ENCODE assay signal across 25 mouse cellular contexts in genomic region chr8:119854035-119854434, GRCm38 (mm10). TPM values are rescaled to one million over a fixed set of nuclear protein-coding genes. Genes with fewer than 3 reads are reported as not detected.
A peak's percentile ranks its signal among the peaks of the same experiment; 100 is the strongest.
DNase-seq lines count a peak whose midpoint lies in the region; ATAC-seq and TF ChIP-seq lines count a peak whose summit lies in the region.
"Had no signal": no experiment of that assay in that cellular context is flagged by ENCODE, and none has a peak within 500 bp of the region (broad histone marks: within the 10 kb centered on the region; RNA-seq: fewer than 3 reads in every experiment).

No protein-coding gene starts in this region.

- H3K27me3 ChIP-seq in hindbrain, postnatal 0 days (ENCODE audit: insufficient read depth, low read length): no peaks in the 10 kb centered on the region
- H3K27me3 ChIP-seq in hindbrain, embryonic 13.5 days: no peaks in the 10 kb centered on the region
- no peaks in the 10 kb centered on the region for H3K27me3 ChIP-seq in ES-Bruce4 (ENCODE audit: control insufficient read depth, insufficient read depth, low read length, poor library complexity, severe bottlenecking)
- peaks cover 13% of the 10 kb centered on the region for H3K27me3 ChIP-seq in embryonic facial prominence, embryonic 10.5 days (replicated peaks; ENCODE audit: low read depth, poor library complexity, severe bottlenecking)
- H3K27me3 ChIP-seq: hindbrain, embryonic 12.5 days; liver, embryonic 15.5 days; neural tube, embryonic 12.5 days had no signal

- H3K4me2 ChIP-seq in hindbrain, postnatal 0 days (ENCODE audit: low read depth, low read length): no peak overlapping the region
- no peak overlapping the region for H3K4me2 ChIP-seq in hindbrain, embryonic 13.5 days
- H3K4me2 ChIP-seq: embryonic facial prominence, embryonic 15.5 days; hindbrain, embryonic 12.5 days; liver, embryonic 15.5 days; neural tube, embryonic 12.5 days had no signal

- TF ChIP-seq EP300 in ES-Bruce4 (IDR thresholded peaks at IDR 0.05; ENCODE audit: insufficient read depth, low read depth, low read length): 0 out of 2 replicates have a peak, but pooled peaks have one; percentile 32

- TF ChIP-seq POLR2A in ES-Bruce4 (IDR thresholded peaks at IDR 0.05; ENCODE audit: insufficient read depth, low read length): no peak

- no peak overlapping the region for H3K27ac ChIP-seq in hindbrain, postnatal 0 days
- H3K27ac ChIP-seq in hindbrain, embryonic 13.5 days: no peak overlapping the region
- no peak overlapping the region for H3K27ac ChIP-seq in ES-Bruce4 (ENCODE audit: insufficient read depth, low read length)
- peak overlapping the region; percentile 26; the same call in 1 of the 2 replicates for H3K27ac ChIP-seq in embryonic facial prominence, embryonic 10.5 days (replicated peaks)
- H3K27ac ChIP-seq: embryonic facial prominence, embryonic 15.5 days; heart, embryonic 10.5 days; hindbrain, embryonic 12.5 days; liver, embryonic 15.5 days; neural tube, embryonic 12.5 days had no signal

- ATAC-seq in hindbrain, postnatal 0 days: peak; percentile 35; the same call in 1 of the 2 replicates
- ATAC-seq in hindbrain, embryonic 13.5 days (ENCODE audit: low FRiP score): no peak
- ATAC-seq: forebrain, embryonic 16.5 days; inflammation-experienced regulatory T-cells, adult 6 months; Patski had no signal

- no peaks in the 10 kb centered on the region for H3K36me3 ChIP-seq in hindbrain, postnatal 0 days (ENCODE audit: insufficient read depth, low read length)
- no peaks in the 10 kb centered on the region for H3K36me3 ChIP-seq in hindbrain, embryonic 13.5 days
- H3K36me3 ChIP-seq in ES-Bruce4 (ENCODE audit: control insufficient read depth, insufficient read depth, low read length, poor library complexity, severe bottlenecking): no peaks in the 10 kb centered on the region
- no peaks in the 10 kb centered on the region for H3K36me3 ChIP-seq in embryonic facial prominence, embryonic 10.5 days (replicated peaks)
- H3K36me3 ChIP-seq: embryonic facial prominence, embryonic 15.5 days; G1E; hindbrain, embryonic 12.5 days; liver, embryonic 15.5 days; neural tube, embryonic 12.5 days had no signal

- H3K9ac ChIP-seq in hindbrain, postnatal 0 days (replicated peaks; ENCODE audit: low read length): no peak overlapping the region
- no peak overlapping the region for H3K9ac ChIP-seq in hindbrain, embryonic 13.5 days
- no peak overlapping the region for H3K9ac ChIP-seq in ES-Bruce4 (ENCODE audit: low read depth, poor library complexity, severe bottlenecking)
- H3K9ac ChIP-seq: embryonic facial prominence, embryonic 15.5 days; hindbrain, embryonic 12.5 days; liver, embryonic 15.5 days; neural tube, embryonic 12.5 days had no signal

- WGBS in hindbrain, postnatal 0 days: 29% methylated on average over 5 of the region's 5 CpGs
- WGBS in hindbrain, embryonic 13.5 days: 22% methylated on average over 5 of the region's 5 CpGs
- 42% methylated on average over 5 of the region's 5 CpGs for WGBS in embryonic facial prominence, embryonic 10.5 days

- H3K4me1 ChIP-seq in hindbrain, postnatal 0 days (ENCODE audit: insufficient read depth, low read length): no peaks in the 10 kb centered on the region
- no peaks in the 10 kb centered on the region for H3K4me1 ChIP-seq in hindbrain, embryonic 13.5 days (replicated peaks)
- peaks cover 2% of the 10 kb centered on the region for H3K4me1 ChIP-seq in ES-Bruce4 (ENCODE audit: control insufficient read depth, insufficient read depth, low read length)
- H3K4me1 ChIP-seq in embryonic facial prominence, embryonic 10.5 days: peaks cover 23% of the 10 kb centered on the region
- H3K4me1 ChIP-seq: embryonic facial prominence, embryonic 15.5 days; neural tube, embryonic 12.5 days had no signal

- H3K9me3 ChIP-seq in hindbrain, postnatal 0 days (ENCODE audit: low read length): no peaks in the 10 kb centered on the region
- H3K9me3 ChIP-seq in hindbrain, embryonic 13.5 days: no peaks in the 10 kb centered on the region
- H3K9me3 ChIP-seq in ES-Bruce4 (replicated peaks; ENCODE audit: control insufficient read depth, insufficient read depth, low read length, poor library complexity, severe bottlenecking): no peaks in the 10 kb centered on the region
- peaks cover 4% of the 10 kb centered on the region; the same call in 1 of the 2 replicates for H3K9me3 ChIP-seq in embryonic facial prominence, embryonic 10.5 days
- H3K9me3 ChIP-seq: embryonic facial prominence, embryonic 15.5 days; liver, embryonic 15.5 days had no signal

- DNase-seq in embryo, embryonic 10.5 days (ENCODE audit: low spot score): peak; percentile 27
- DNase-seq in embryo, embryonic 11 days: no peak
- no peak for DNase-seq in hindbrain, postnatal 0 days (ENCODE audit: low spot score)
- no peak for DNase-seq in embryonic facial prominence, embryonic 10.5 days (ENCODE audit: low spot score)
- no peak for DNase-seq in urinary bladder, postnatal 25 days (ENCODE audit: low spot score)
- DNase-seq: adrenal gland, adult 8-10 months; kidney, adult 18-20 months; kidney, postnatal 4 days; lung, postnatal 4 days; right cerebral cortex, adult 18-20 months; right cerebral cortex, postnatal 4 days; thymus, postnatal 14 days had no signal

- no peak overlapping the region for H3K4me3 ChIP-seq in hindbrain, postnatal 0 days (ENCODE audit: low read length)
- no peak overlapping the region for H3K4me3 ChIP-seq in hindbrain, embryonic 13.5 days
- H3K4me3 ChIP-seq in ES-Bruce4 (ENCODE audit: low read depth, low read length): no peak overlapping the region
- no peak overlapping the region for H3K4me3 ChIP-seq in embryonic facial prominence, embryonic 10.5 days
- H3K4me3 ChIP-seq: embryonic facial prominence, embryonic 15.5 days; heart, embryonic 10.5 days; hindbrain, embryonic 12.5 days; liver, embryonic 15.5 days; neural tube, embryonic 12.5 days had no signal

- TF ChIP-seq CTCF in hindbrain, postnatal 0 days (IDR thresholded peaks at IDR 0.05; ENCODE audit: low read depth): no peak
- TF ChIP-seq CTCF in ES-Bruce4 (IDR thresholded peaks at IDR 0.05; ENCODE audit: low read depth, low read length): no peak

RNA-seq across cellular contexts. Expression of gene Klhl36, which starts 8.0 kb away (rescaled TPM):
- total RNA-seq in hindbrain, postnatal 0 days (2014; rRNA removed): 36.6 and 37.3 TPM in 2 replicates
- polyA plus RNA-seq in hindbrain, postnatal 0 days (2015; fragmentation: Nextera tagmentation; extraction: Ambion mirVana): 20.6 and 22.0 TPM in 2 replicates
- 14.6 and 14.8 TPM in 2 replicates for polyA plus RNA-seq in hindbrain, embryonic 13.5 days (2015; fragmentation: Nextera tagmentation; extraction: Ambion mirVana)
- polyA plus RNA-seq in ES-Bruce4 (2011; ENCODE audit: insufficient read depth, insufficient read length, low read depth, missing spikeins): 3.0 and 3.2 TPM in 2 replicates
- polyA plus RNA-seq in embryonic facial prominence, embryonic 10.5 days (2016; fragmentation: Nextera tagmentation; extraction: Ambion mirVana): 10.4 and 11.3 TPM in 2 replicates

RNA-seq across cellular contexts. Expression of gene Cotl1, which starts 13.7 kb away (rescaled TPM):
- 263 and 269 TPM in 2 replicates for total RNA-seq in hindbrain, postnatal 0 days (2014; rRNA removed)
- 85.4 and 87.8 TPM in 2 replicates for polyA plus RNA-seq in hindbrain, postnatal 0 days (2015; fragmentation: Nextera tagmentation; extraction: Ambion mirVana)
- 98.1 and 106 TPM in 2 replicates for polyA plus RNA-seq in hindbrain, embryonic 13.5 days (2015; fragmentation: Nextera tagmentation; extraction: Ambion mirVana)
- 106 and 111 TPM in 2 replicates for polyA plus RNA-seq in ES-Bruce4 (2011; ENCODE audit: insufficient read depth, insufficient read length, low read depth, missing spikeins)
- 137 and 149 TPM in 2 replicates for polyA plus RNA-seq in embryonic facial prominence, embryonic 10.5 days (2016; fragmentation: Nextera tagmentation; extraction: Ambion mirVana)

RNA-seq across cellular contexts. Expression of gene Usp10, which starts 56.1 kb away (rescaled TPM):
- total RNA-seq in hindbrain, postnatal 0 days (2014; rRNA removed): 88.5 and 91.1 TPM in 2 replicates
- polyA plus RNA-seq in hindbrain, postnatal 0 days (2015; fragmentation: Nextera tagmentation; extraction: Ambion mirVana): 89.0 and 94.2 TPM in 2 replicates
- 123 and 126 TPM in 2 replicates for polyA plus RNA-seq in hindbrain, embryonic 13.5 days (2015; fragmentation: Nextera tagmentation; extraction: Ambion mirVana)
- 322 and 385 TPM in 2 replicates for polyA plus RNA-seq in ES-Bruce4 (2011; ENCODE audit: insufficient read depth, insufficient read length, low read depth, missing spikeins)
- 234 and 241 TPM in 2 replicates for polyA plus RNA-seq in embryonic facial prominence, embryonic 10.5 days (2016; fragmentation: Nextera tagmentation; extraction: Ambion mirVana)

RNA-seq across cellular contexts. Expression of gene Gm20388, which starts 56.6 kb away (rescaled TPM):
- total RNA-seq in hindbrain, postnatal 0 days (2014; rRNA removed): 58.0 and 71.3 TPM in 2 replicates
- polyA plus RNA-seq in hindbrain, postnatal 0 days (2015; fragmentation: Nextera tagmentation; extraction: Ambion mirVana): not detected in 2 replicates
- 1.9 and 4.1 TPM in 2 replicates for polyA plus RNA-seq in hindbrain, embryonic 13.5 days (2015; fragmentation: Nextera tagmentation; extraction: Ambion mirVana)
- polyA plus RNA-seq in ES-Bruce4 (2011; ENCODE audit: insufficient read depth, insufficient read length, low read depth, missing spikeins): 28.1 and 32.5 TPM in 2 replicates
- 1.1 and 3.6 TPM in 2 replicates for polyA plus RNA-seq in embryonic facial prominence, embryonic 10.5 days (2016; fragmentation: Nextera tagmentation; extraction: Ambion mirVana)
- polyA plus RNA-seq: heart, postnatal 0 days; hindbrain, embryonic 12.5 days; liver, embryonic 15.5 days; lung, embryonic 16.5 days; neural tube, embryonic 12.5 days had no signal
